Mouse (Mus musculus): ENCODE data around the gene Twsg1. TPM values are rescaled to one million over a fixed set of nuclear protein-coding genes. Genes with fewer than 3 reads are reported as not detected.
A peak's percentile ranks its signal among the peaks of the same experiment; 100 is the strongest.

The Twsg1 gene
- polyA plus RNA-seq, 1 experiment from 2014 or later, result 16.7 TPM

- H3K4me3 ChIP-seq (ENCODE audit: inconsistent target), result peak within 1 kb of the TSS; percentile 76
- H3K27ac ChIP-seq, result peak within 1 kb of the TSS; percentile 85
- no peaks in the 10 kb centered on the region for H3K36me3 ChIP-seq (ENCODE audit: inconsistent target)
- WGBS (ENCODE audit: missing documents), result 0% methylated on average over 13 of the region's 14 CpGs
- peaks cover 34% of the 10 kb centered on the region for H3K79me2 ChIP-seq (ENCODE audit: inconsistent target)
Observed at GRCm38 (mm10) chr17:65885697-65886529, 65.1 kb downstream of the Twsg1 start, which contains the start of gene Ralbp1. Ralbp1 (minus strand) TSS chr17:65885798.

- Histone ChIP-seq H3K36me3 (ENCODE audit: inconsistent target) (no peaks in the 10 kb centered on the region), H3K27ac (peak overlapping the region; percentile 85)
- 0% methylated on average over 11 of the region's 11 CpGs for WGBS (ENCODE audit: missing documents)
Observed at GRCm38 (mm10) chr17:65885398-65885696, 65.7 kb downstream of the Twsg1 start.

GRCm38 (mm10) chr17:65884691-65885397, 66.2 kb downstream of the Twsg1 start:
- Histone ChIP-seq H3K79me2 (ENCODE audit: inconsistent target) (peaks cover 45% of the 10 kb centered on the region), H3K27ac (peak overlapping the region; percentile 85), H3K4me3 (ENCODE audit: inconsistent target) (peak overlapping the region; percentile 76), H3K36me3 (ENCODE audit: inconsistent target) (no peaks in the 10 kb centered on the region)
- 1% methylated on average over 65 of the region's 67 CpGs for WGBS (ENCODE audit: missing documents)

More at GRCm38 (mm10) chr17:65885398-65885696, 65.7 kb downstream of the Twsg1 start:
- H3K79me2 ChIP-seq (ENCODE audit: inconsistent target), result peaks cover 40% of the 10 kb centered on the region
- peak overlapping the region; percentile 76 for H3K4me3 ChIP-seq (ENCODE audit: inconsistent target)

- no peak overlapping the region for H3K27ac ChIP-seq
- whole genome bisulfite sequencing (ENCODE audit: missing documents), result 1% methylated on average over 56 of the region's 56 CpGs
- H3K79me2 ChIP-seq (ENCODE audit: inconsistent target), result peaks cover 52% of the 10 kb centered on the region
- no peaks in the 10 kb centered on the region for H3K36me3 ChIP-seq (ENCODE audit: inconsistent target)
- peak overlapping the region; percentile 54 for H3K4me3 ChIP-seq (ENCODE audit: inconsistent target)
Observed at GRCm38 (mm10) chr17:65884061-65884669, 66.9 kb downstream of the Twsg1 start.

- Histone ChIP-seq H3K4me3 (ENCODE audit: inconsistent target) (no peak overlapping the region), H3K36me3 (ENCODE audit: inconsistent target) (no peaks in the 10 kb centered on the region), H3K27ac (no peak overlapping the region), H3K79me2 (ENCODE audit: inconsistent target) (peaks cover 100% of the 10 kb centered on the region)
- WGBS (ENCODE audit: missing documents), result 91% methylated on average over 6 of the region's 6 CpGs
Observed at GRCm38 (mm10) chr17:65877026-65877425, 74.0 kb downstream of the Twsg1 start.

- Histone ChIP-seq H3K79me2 (ENCODE audit: inconsistent target) (peaks cover 100% of the 10 kb centered on the region), H3K36me3 (ENCODE audit: inconsistent target) (no peaks in the 10 kb centered on the region), H3K4me3 (ENCODE audit: inconsistent target) (no peak overlapping the region), H3K27ac (no peak overlapping the region)
- 91% methylated on average over 11 of the region's 11 CpGs for WGBS (ENCODE audit: missing documents)
Observed at GRCm38 (mm10) chr17:65873834-65874233, 77.2 kb downstream of the Twsg1 start.

- Histone ChIP-seq H3K36me3 (ENCODE audit: inconsistent target) (no peaks in the 10 kb centered on the region), H3K27ac (no peak overlapping the region), H3K79me2 (ENCODE audit: inconsistent target) (peaks cover 100% of the 10 kb centered on the region), H3K4me3 (ENCODE audit: inconsistent target) (no peak overlapping the region)
- whole genome bisulfite sequencing (ENCODE audit: missing documents), result 91% methylated on average over 4 of the region's 4 CpGs
Observed at GRCm38 (mm10) chr17:65873156-65873555, 77.9 kb downstream of the Twsg1 start.

GRCm38 (mm10) chr17:65872652-65873051, 78.4 kb downstream of the Twsg1 start:
- peaks cover 100% of the 10 kb centered on the region for H3K79me2 ChIP-seq (ENCODE audit: inconsistent target)
- H3K4me3 ChIP-seq (ENCODE audit: inconsistent target), result no peak overlapping the region
- WGBS (ENCODE audit: missing documents), result 76% methylated on average over 6 of the region's 6 CpGs
- peaks cover 1% of the 10 kb centered on the region; the same call in 1 of the 2 replicates for H3K36me3 ChIP-seq (ENCODE audit: inconsistent target)
- H3K27ac ChIP-seq, result no peak overlapping the region

- 36% methylated on average over 6 of the region's 6 CpGs for WGBS (ENCODE audit: missing documents)
- Histone ChIP-seq H3K79me2 (ENCODE audit: inconsistent target) (peaks cover 100% of the 10 kb centered on the region), H3K4me3 (ENCODE audit: inconsistent target) (no peak overlapping the region), H3K27ac (no peak overlapping the region), H3K36me3 (ENCODE audit: inconsistent target) (peaks cover 7% of the 10 kb centered on the region; the same call in 1 of the 2 replicates)
Observed at GRCm38 (mm10) chr17:65872051-65872450, 79.0 kb downstream of the Twsg1 start.

Other genes with a start within 250 kb of the Twsg1 start
- 93.9 to 139 TPM (median 136 TPM) in 3 replicates for gene Rab31, start 178.5 kb downstream of the Twsg1 start, polyA plus RNA-seq (2018)
- 33.7 to 41.6 TPM (median 40.4 TPM) in 3 replicates for gene Ppp4r1, start 168.7 kb downstream of the Twsg1 start, polyA plus RNA-seq (2018)
- 47.4 to 62.0 TPM (median 60.7 TPM) in 3 replicates for gene Ralbp1, start 65.4 kb downstream of the Twsg1 start, polyA plus RNA-seq (2018)
- gene Ankrd12, start 125.9 kb upstream of the Twsg1 start, polyA plus RNA-seq (2018), result 20.0 to 74.7 TPM (median 35.6 TPM) in 3 replicates
- gene Ndufv2, start 150.3 kb upstream of the Twsg1 start, polyA plus RNA-seq (2018), result 79.4 to 113 TPM (median 93.9 TPM) in 3 replicates
- 40.0 to 48.3 TPM (median 46.1 TPM) in 3 replicates for gene Washc1, start 160.3 kb upstream of the Twsg1 start, polyA plus RNA-seq (2018)
- 3.6 to 11.4 TPM (median 4.9 TPM) in 3 replicates for gene Ddx11, start 172.3 kb upstream of the Twsg1 start, polyA plus RNA-seq (2018)

Measured in macrophage (primary cell).